Mouse (Mus musculus) CD4-positive, CD25-positive, alpha-beta regulatory T cell, adult 4 months (primary cell): ENCODE results near the gene Arhgap8. TPM values are rescaled to one million over a fixed set of nuclear protein-coding genes. Genes with fewer than 3 reads are reported as not detected.
"Not testable (repeated sequence)": the region's sequence is repeated elsewhere in the genome, so short reads cannot be mapped to it uniquely, and the experiment has no call there.

Source experiments
- ATAC-seq: one replicate; pipeline ENCODE4 v1.8.0; 2017
- polyA plus RNA-seq, 2 experiments: library from polyadenylated mRNA; unstranded; fragments of 100-300 nt; shearing (Covaris generic); gene quantifications; one replicate each; pipeline ENCODE4 v1.2.1; 2017

Arhgap8 gene
- polyA plus RNA-seq, 2 experiments from 2014 or later, result not detected

- no peak for ATAC-seq
These were observed 19.6 kb upstream of the Arhgap8 start for GRCm38 (mm10) chr15:84700147-84700794.

- no peak for ATAC-seq
These were observed 17.9 kb upstream of the Arhgap8 start for GRCm38 (mm10) chr15:84701947-84702346.

- ATAC-seq, result no peak
These were observed 17.2 kb upstream of the Arhgap8 start for GRCm38 (mm10) chr15:84702391-84703345.

- no peak for ATAC-seq
These were observed 15.9 kb upstream of the Arhgap8 start for GRCm38 (mm10) chr15:84703992-84704391.

GRCm38 (mm10) chr15:84705351-84705901 lies 14.4 kb upstream of the Arhgap8 start:
- ATAC-seq, result no peak

GRCm38 (mm10) chr15:84706983-84707619 lies 12.8 kb upstream of the Arhgap8 start:
- ATAC-seq, result no peak

DNA sequence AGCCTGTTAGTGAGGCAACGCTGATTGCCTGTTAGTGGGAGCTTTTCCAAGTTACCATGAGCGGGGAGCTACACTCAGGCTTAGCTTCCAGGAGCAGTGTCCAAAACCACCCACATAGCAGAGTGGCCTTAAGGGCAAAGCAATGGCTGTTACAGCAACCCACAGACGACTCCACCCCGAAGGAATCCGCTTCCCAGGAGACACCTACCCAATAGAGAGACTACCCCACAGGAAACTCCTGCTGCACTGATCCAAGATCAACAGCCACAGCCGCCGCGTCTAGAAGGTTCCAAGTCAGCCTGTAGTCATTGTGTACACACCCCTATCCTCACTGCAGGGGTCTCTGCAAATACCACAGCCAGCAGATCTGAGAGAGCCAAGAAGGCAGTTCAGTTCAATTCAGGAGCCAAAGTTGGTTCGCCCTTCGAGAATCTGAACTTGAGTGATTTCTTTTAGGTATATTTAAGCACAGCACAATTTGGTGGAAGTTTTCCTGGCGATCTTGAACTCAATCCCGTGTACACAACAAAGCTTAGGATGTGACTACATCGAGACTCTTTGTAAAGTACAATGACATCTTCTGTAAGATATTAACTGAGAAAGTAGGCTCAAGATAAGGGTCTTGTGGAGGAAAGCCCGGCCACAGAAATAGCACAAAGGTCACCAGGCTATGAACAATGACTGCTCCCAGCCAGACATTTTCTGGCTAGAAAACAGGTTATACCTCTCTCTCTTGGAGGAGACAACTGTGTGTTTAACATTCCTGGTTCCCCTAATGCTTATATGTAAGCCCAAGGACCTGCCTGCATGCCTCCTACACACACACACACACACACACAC lies 7.1 kb upstream of the Arhgap8 start:
- no peak for ATAC-seq

DNA sequence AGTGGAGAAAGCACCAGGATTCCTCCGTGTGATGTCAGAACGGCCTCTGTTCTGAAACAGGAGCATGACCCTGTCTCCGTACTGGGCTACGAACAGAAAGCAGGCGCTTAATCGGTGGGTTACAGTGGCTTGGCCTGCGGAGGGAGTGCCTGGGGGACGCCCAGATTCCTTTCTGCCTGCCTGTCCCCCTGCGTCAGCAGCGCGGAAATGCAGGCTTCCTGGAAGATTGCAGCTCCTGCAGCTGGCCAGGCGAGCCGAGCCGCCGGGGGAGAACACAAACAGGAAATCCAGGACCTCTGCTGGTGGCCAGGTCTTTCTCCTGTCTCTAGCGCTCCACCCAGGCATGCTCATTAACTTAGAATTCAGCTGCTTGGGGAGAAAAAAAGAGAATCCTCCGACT lies 5.1 kb upstream of the Arhgap8 start:
- no peak for ATAC-seq

- no peak for ATAC-seq
These were observed 4.7 kb upstream of the Arhgap8 start for GRCm38 (mm10) chr15:84715132-84715531.

DNA sequence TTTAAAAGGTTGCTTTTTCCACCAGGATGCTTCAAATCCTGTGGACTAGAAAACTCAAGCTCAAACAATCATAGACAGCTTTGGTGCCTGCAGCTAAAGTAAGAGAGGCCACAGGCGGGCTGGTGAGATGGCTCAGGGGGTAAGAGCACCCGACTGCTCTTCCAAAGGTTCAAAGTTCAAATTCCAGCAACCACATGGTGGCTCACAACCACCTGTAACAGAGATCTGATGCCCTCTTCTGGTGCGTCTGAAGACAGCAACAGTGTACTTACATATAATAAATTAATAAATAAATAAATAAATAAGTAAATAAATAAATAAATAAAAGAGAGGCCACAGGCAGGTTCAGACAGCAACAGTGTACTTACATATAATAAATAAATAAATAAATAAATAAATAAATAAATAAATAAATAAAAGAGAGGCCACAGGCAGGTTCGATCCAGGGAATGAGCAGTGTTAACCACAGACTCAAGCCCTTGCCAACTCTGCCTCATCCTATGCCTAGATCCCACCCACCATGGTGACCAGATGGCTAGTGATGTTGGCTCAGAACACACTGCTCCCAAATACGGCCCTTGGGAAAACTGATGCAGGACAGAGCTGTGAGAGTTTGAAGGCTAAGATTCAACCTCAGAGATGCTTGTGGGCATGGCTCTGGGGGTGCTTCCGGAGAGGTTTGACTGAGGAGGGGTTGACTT lies 2.1 kb upstream of the Arhgap8 start:
- ATAC-seq, result not testable (repeated sequence)

DNA sequence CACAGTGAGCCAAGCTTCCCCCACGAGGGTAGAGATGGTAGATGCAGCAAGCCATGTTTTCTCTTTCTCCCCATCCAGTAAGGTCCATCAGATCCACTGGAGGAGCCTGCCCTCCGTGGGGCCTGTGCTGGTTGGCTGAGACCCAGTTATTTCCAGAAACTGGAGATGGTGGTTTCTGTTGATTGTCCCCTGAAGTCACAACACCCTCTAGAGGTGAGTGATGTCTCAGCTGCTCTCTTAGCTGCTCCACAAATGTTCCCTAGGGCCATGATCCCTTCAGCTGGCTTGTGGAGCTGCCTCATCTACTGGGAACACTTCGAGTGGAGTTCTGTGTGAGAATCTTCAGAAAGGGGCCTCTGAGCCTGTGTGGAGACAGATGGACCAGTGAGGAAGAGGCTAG lies 1.1 kb upstream of the Arhgap8 start:
- ATAC-seq, result no peak

GRCm38 (mm10) chr15:84720291-84721204 lies 696 bp downstream of the Arhgap8 start:
- no peak for ATAC-seq

GRCm38 (mm10) chr15:84723656-84724055 lies 3.8 kb downstream of the Arhgap8 start:
- ATAC-seq, result not testable (repeated sequence)

GRCm38 (mm10) chr15:84724199-84724598 lies 4.3 kb downstream of the Arhgap8 start:
- no peak for ATAC-seq

- ATAC-seq, result no peak
These were observed 9.8 kb downstream of the Arhgap8 start for GRCm38 (mm10) chr15:84729685-84730084.

DNA sequence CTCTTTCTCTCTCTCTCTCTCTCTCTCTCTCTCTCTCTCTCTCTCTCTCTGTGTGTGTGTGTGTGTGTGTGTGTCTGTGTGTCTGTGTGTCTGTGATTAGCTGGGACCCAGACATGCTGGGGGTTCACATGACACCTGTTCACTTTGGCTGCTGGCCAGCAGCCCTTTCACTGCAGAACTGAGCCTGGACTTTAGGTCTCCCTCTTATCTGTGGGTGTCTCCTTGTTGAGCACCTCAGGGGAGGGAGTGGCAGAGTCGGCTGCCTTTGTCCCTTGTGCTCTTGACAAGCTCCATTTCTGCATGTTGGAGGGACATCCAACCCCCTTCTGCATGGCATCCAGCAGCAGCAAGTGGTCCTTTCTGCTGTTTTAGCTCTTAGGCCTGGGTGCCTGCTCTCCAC lies 11.0 kb downstream of the Arhgap8 start:
- no peak for ATAC-seq

DNA sequence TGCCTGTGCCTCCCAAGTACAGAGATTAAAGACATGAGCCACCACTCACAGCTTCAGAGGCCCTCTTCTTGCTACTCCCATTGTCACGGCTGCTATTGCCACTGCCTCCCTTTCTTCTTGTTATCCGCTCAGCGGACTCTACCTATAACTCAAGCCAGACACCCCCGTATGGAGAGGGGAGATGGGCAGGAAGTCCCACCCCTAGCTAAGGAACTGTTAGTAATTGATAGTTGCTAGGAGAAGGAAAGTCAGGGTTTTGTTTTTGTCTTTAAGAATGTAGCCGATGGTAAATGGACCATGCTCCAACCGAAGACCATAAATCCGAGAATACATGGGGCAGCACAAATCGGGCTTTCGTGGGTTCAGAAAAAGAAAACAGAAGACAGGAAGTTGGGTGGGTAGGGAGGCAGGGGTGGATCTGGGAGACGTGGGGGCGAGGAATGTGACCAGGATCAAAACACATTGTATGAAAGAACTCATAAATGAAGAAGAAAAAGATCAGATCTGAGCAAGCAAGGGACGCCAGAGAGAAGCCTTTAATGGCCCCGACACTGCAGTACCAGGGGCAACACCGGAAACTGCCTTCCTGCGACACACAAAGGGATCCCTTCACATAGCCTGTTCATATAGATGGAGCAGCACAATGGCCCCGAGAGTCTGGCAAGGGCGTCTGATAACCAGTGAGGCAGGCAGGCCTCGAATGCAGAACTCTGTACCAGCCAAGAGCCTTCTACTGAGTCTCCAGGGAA lies 12.0 kb downstream of the Arhgap8 start:
- ATAC-seq, result no peak

DNA sequence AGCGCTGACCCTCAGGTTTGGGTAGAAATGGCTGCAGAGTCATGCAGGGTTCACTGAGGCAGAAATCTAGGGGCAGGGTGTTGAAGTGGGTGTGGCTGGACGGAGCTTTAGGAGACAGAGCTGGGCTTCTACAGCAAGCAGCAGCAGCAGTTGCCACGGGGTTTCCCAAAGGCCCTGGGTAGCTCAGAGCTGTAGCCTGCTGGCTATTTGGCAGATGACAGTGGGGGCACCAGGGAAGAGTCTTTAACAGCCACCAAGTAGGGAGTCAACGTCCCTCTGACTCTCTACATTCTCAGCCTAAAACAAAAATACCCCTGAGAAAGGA lies 12.5 kb downstream of the Arhgap8 start:
- ATAC-seq, result no peak

- no peak for ATAC-seq
These were observed 16.6 kb downstream of the Arhgap8 start for GRCm38 (mm10) chr15:84736346-84736993.
